Mouse (Mus musculus) ES-Bruce4 (cell line): ENCODE data around the gene Hist1h2ag. TPM values are rescaled to one million over a fixed set of nuclear protein-coding genes. Genes with fewer than 3 reads are reported as not detected.

ENCODE experiments used
- H3K27ac ChIP-seq: 2 replicates; pipeline ENCODE4 v1.5.1; 2012; ENCODE audit warnings: low read length, inconsistent platforms; ENCODE audit not compliant: insufficient read depth
- H3K27me3 ChIP-seq: 2 replicates; pipeline ENCODE4 v1.6.1; 2012; ENCODE audit warnings: mild to moderate bottlenecking, low read length, inconsistent platforms; ENCODE audit not compliant: control insufficient read depth, poor library complexity, insufficient read depth, severe bottlenecking
- H3K36me3 ChIP-seq: 2 replicates; pipeline ENCODE4 v1.6.1; 2012; ENCODE audit warnings: inconsistent platforms, mild to moderate bottlenecking, low read length, moderate library complexity; ENCODE audit not compliant: control insufficient read depth, poor library complexity, insufficient read depth, severe bottlenecking
- H3K4me1 ChIP-seq: one replicate; pipeline ENCODE4 v1.8.1; 2011; ENCODE audit warnings: low read length; ENCODE audit not compliant: control insufficient read depth, insufficient read depth
- H3K4me3 ChIP-seq: 2 replicates; pipeline ENCODE4 v1.5.1; 2011; ENCODE audit warnings: low read depth, mild to moderate bottlenecking, low read length
- H3K9ac ChIP-seq: 2 replicates; pipeline ENCODE4 v1.6.1; 2012; ENCODE audit warnings: low read depth, mild to moderate bottlenecking, inconsistent platforms; ENCODE audit not compliant: poor library complexity, severe bottlenecking
- H3K9me3 ChIP-seq: replicated peaks from 2 replicates; pipeline ENCODE4 v1.6.1; 2012; ENCODE audit warnings: mild to moderate bottlenecking, low read length, inconsistent platforms; ENCODE audit not compliant: control insufficient read depth, poor library complexity, insufficient read depth, severe bottlenecking
- CTCF ChIP-seq: IDR thresholded peaks from one replicate; pipeline ENCODE4 v1.8.1; 2011; ENCODE audit warnings: low read depth, low read length
- EP300 ChIP-seq: IDR thresholded peaks from 2 replicates; pipeline ENCODE4 v1.6.1; 2011; ENCODE audit warnings: low read depth, low read length; ENCODE audit not compliant: insufficient read depth
- POLR2A ChIP-seq: IDR thresholded peaks from one replicate; pipeline ENCODE4 v1.8.1; 2011; ENCODE audit warnings: low read length; ENCODE audit not compliant: insufficient read depth
- polyA plus RNA-seq: library from polyadenylated mRNA; stranded (reverse); fragments of >200 nt; gene quantifications from 2 replicates; pipeline ENCODE4 v1.2.4, GENCODE M21; 2011; ENCODE audit warnings: low read depth; ENCODE audit not compliant: missing spikeins, insufficient read depth, insufficient read length

The Hist1h2ag gene
- polyA plus RNA-seq, 1 experiment, result 7.9 TPM

DNA sequence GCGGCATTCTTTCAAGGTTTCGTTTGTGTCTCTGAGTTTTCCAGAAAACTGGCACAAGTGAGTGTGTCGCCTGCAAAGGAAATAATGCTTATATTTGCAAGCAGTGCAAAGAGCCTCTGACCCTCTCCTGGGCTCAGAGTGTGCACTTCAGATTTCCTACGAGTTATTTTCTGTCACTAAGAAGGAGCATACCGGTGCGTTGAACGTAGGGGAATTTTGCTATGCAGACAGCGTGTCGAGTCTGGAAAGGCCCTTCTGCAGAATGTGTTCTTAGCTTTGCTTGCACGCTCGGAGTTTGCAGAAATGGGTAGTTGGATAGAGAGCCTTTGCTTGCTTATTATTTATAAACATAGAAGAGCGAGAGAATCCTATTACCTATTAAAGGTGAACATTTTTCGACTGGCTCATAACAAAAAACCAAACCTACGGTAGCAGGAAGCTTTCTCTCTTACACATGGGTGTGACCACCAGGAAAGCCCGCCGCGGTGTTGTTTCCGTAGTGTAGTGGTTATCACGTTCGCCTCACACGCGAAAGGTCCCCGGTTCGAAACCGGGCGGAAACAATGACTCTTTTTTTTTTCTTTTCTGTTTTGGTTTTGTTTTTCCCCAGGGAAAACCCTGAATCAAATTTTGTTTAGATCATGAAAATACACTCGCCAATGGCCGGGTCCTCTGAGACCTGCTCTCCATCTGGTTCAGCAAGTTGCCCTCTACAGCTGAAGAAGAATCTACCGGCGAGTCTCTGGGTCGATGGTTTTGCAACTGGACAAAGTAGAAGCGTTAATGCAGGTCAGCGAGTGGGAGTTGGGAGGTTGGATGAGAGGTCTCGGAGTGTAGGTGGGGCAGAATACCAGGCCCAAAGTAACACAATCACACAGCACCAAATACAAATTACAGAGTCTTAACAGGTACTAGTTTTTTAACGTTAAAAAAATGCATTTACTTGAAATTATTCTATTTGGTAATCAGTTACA is 16.4 kb downstream of the Hist1h2ag start:
- TF ChIP-seq EP300, result no peak
- no peak for TF ChIP-seq POLR2A
- no peak for TF ChIP-seq CTCF
- H3K9me3 ChIP-seq, result no peaks in the 10 kb centered on the region
- H3K9ac ChIP-seq, result peak overlapping the region; percentile 46
- no peaks in the 10 kb centered on the region for H3K27me3 ChIP-seq
- no peaks in the 10 kb centered on the region for H3K4me1 ChIP-seq
- H3K27ac ChIP-seq, result no peak overlapping the region
- peak overlapping the region; percentile 68 for H3K4me3 ChIP-seq
- H3K36me3 ChIP-seq, result no peaks in the 10 kb centered on the region

DNA sequence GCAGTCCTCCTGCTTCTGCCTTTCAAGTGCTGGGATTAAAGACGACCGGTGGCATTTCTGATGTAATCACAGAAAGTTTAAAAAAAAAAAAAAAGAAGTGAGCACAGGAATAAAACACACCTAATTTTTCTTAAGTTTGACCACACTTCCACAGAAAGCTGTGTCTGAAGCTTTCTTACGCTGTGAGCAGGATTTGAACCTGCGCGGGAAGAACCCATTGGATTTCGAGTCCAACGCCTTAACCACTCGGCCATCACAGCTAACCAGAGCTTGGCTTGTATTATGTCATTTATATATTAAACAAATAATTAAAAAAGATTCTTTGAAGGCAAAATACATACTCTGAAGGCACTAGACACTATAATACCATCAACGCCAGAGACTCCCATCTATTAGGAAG is 20.5 kb downstream of the Hist1h2ag start:
- Histone ChIP-seq H3K4me1 (no peaks in the 10 kb centered on the region), H3K36me3 (no peaks in the 10 kb centered on the region), H3K27me3 (no peaks in the 10 kb centered on the region), H3K9ac (peak overlapping the region; percentile 89), H3K27ac (no peak overlapping the region), H3K9me3 (no peaks in the 10 kb centered on the region), H3K4me3 (peak overlapping the region; percentile 86)
- no peak for TF ChIP-seq EP300
- TF ChIP-seq POLR2A, result no peak
- no peak for TF ChIP-seq CTCF

DNA sequence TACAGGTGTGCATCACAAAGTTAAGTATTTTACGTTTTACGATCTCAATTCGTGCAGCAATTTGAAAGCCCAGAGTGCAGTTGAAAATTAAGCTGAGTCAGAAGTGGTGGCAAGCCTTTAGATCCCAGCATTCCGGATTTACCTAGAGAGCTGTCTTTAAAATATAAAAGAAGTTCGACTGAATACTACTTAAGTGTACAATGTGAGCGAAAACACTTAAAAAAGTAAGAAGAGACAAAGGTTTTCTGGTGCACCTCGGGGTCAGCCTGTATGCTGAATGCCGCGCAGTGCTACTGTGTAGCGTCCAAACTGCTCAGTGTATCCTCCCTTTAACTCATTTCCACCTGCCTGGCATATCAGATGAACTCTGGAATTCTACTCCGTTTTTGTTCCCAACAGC is 21.2 kb downstream of the Hist1h2ag start:
- Histone ChIP-seq H3K4me3 (peak overlapping the region; percentile 86), H3K9ac (peak overlapping the region; percentile 89), H3K36me3 (no peaks in the 10 kb centered on the region), H3K27me3 (no peaks in the 10 kb centered on the region), H3K27ac (no peak overlapping the region), H3K4me1 (no peaks in the 10 kb centered on the region), H3K9me3 (no peaks in the 10 kb centered on the region)
- TF ChIP-seq EP300, result no peak

DNA sequence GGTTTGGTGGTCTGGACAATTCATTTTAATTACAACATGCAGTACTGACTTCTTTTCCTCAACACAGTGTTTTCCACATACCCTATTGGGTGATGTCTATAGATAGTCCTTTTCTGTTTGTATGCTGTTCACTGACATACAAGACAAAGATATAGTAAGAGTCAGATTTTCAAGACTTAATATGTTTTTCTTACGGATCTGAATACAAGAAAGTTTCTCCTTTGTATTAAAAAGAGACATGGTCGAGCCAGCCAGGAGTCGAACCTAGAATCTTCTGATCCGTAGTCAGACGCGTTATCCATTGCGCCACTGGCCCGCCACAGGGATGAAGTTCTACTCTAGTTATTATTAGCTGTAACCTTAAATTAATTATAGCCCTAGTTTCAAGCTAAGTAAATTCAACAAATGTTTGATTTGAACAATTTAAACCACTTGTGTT is 21.8 kb downstream of the Hist1h2ag start:
- Histone ChIP-seq H3K9ac (peak overlapping the region; percentile 89), H3K4me3 (peak overlapping the region; percentile 70), H3K36me3 (no peaks in the 10 kb centered on the region), H3K9me3 (no peaks in the 10 kb centered on the region), H3K27me3 (no peaks in the 10 kb centered on the region), H3K27ac (no peak overlapping the region), H3K4me1 (no peaks in the 10 kb centered on the region)
- no peak for TF ChIP-seq EP300
- no peak for TF ChIP-seq CTCF
- no peak for TF ChIP-seq POLR2A

- Histone ChIP-seq H3K4me3 (peak overlapping the region; percentile 70), H3K36me3 (no peaks in the 10 kb centered on the region), H3K9ac (peak overlapping the region; percentile 61), H3K4me1 (no peaks in the 10 kb centered on the region), H3K27me3 (no peaks in the 10 kb centered on the region), H3K27ac (no peak overlapping the region), H3K9me3 (no peaks in the 10 kb centered on the region)
- no peak for TF ChIP-seq CTCF
- no peak for TF ChIP-seq POLR2A
- TF ChIP-seq EP300, result no peak
Observed at GRCm38 (mm10) chr13:22019934-22020835, 22.6 kb downstream of the Hist1h2ag start.
